Mouse (Mus musculus) duodenum, adult 2 months (tissue): Measurements from ENCODE around the gene Hspa1a. TPM values are rescaled to one million over a fixed set of nuclear protein-coding genes. Genes with fewer than 3 reads are reported as not detected.

Experiments used
- polyA plus RNA-seq: library from polyadenylated mRNA; depleted of rRNA; stranded (reverse); fragments of >200 nt; gene quantifications from 2 replicates; pipeline ENCODE4 v1.2.3, GENCODE M21; 2012; ENCODE audit warnings: low replicate concordance; rRNA removed

Gene Hspa1a
- polyA plus RNA-seq = 4.9 and 6.7 TPM in 2 replicates

GRCm38 (mm10) chr17:34972069-34972749 lies at the start of gene Hspa1a, which contains the start of gene Hspa1l:
Gene Hspa1a (minus strand): TSS chr17:34972156.
Gene Hspa1l (plus strand): TSS chr17:34972703.

GRCm38 (mm10) chr17:35016376-35016775 lies 44.4 kb upstream of the Hspa1a start, which contains the start of gene Vwa7:
Gene Vwa7 (plus strand): TSS chr17:35016579.

GRCm38 (mm10) chr17:35000717-35001451 lies 28.9 kb upstream of the Hspa1a start, which contains the start of gene Vars:
Gene Vars (plus strand): TSS chr17:35000987.

GRCm38 (mm10) chr17:34981690-34982180 lies 9.8 kb upstream of the Hspa1a start, which contains the start of gene Lsm2:
Gene Lsm2 (plus strand): TSS chr17:34981862.

GRCm38 (mm10) chr17:34969822-34970221 lies 2.1 kb downstream of the Hspa1a start, which contains the start of gene Gm20481:
Gene Gm20481 (plus strand): TSS chr17:34969912.

GRCm38 (mm10) chr17:34959130-34959778 lies 12.7 kb downstream of the Hspa1a start, which contains the start of gene Hspa1b:
Gene Hspa1b (minus strand): TSS chr17:34959238.

GRCm38 (mm10) chr17:34931061-34931734 lies 40.8 kb downstream of the Hspa1a start, which contains the start of gene Neu1:
Gene Neu1 (plus strand): TSS chr17:34931253.

Other genes starting within 250 kb of the Hspa1a start
- 13.4 and 20.2 TPM in 2 replicates for gene C4b, start 228.3 kb downstream of the Hspa1a start, polyA plus RNA-seq
- 4.3 and 8.4 TPM in 2 replicates for gene Cyp21a1, start 167.6 kb downstream of the Hspa1a start, polyA plus RNA-seq
- 55.2 and 59.8 TPM in 2 replicates for gene Stk19, start 135.2 kb downstream of the Hspa1a start, polyA plus RNA-seq
- gene Dxo, start 135.1 kb downstream of the Hspa1a start, polyA plus RNA-seq = 63.9 and 83.5 TPM in 2 replicates
- gene Skiv2l, start 121.9 kb downstream of the Hspa1a start, polyA plus RNA-seq = 66.9 and 74.8 TPM in 2 replicates
- 14.9 and 36.1 TPM in 2 replicates for gene Nelfe, start 121.8 kb downstream of the Hspa1a start, polyA plus RNA-seq
- gene Cfb, start 109.6 kb downstream of the Hspa1a start, polyA plus RNA-seq = 16.5 and 49.9 TPM in 2 replicates
- gene Zbtb12, start 92.7 kb downstream of the Hspa1a start, polyA plus RNA-seq = 6.2 and 6.7 TPM in 2 replicates
- gene Gm20547, start 90.1 kb downstream of the Hspa1a start, polyA plus RNA-seq = not detected in 2 replicates
- gene C2, start 73.9 kb downstream of the Hspa1a start, polyA plus RNA-seq = 5.1 and 6.8 TPM in 2 replicates
- 206 and 215 TPM in 2 replicates for gene Ehmt2, start 73.7 kb downstream of the Hspa1a start, polyA plus RNA-seq
- gene Slc44a4, start 57.7 kb downstream of the Hspa1a start, polyA plus RNA-seq = 74.7 and 81.1 TPM in 2 replicates
- gene Neu1, start 40.9 kb downstream of the Hspa1a start, polyA plus RNA-seq = 40.9 and 52.9 TPM in 2 replicates
- gene Hspa1b, start 12.9 kb downstream of the Hspa1a start, polyA plus RNA-seq = 5.4 and 9.5 TPM in 2 replicates
- gene Gm20481, start 2.2 kb downstream of the Hspa1a start, polyA plus RNA-seq = not detected in 2 replicates
- gene Hspa1l, start 547 bp upstream of the Hspa1a start, polyA plus RNA-seq = 0.15 and 0.22 TPM in 2 replicates
- 88.2 and 110 TPM in 2 replicates for gene Lsm2, start 9.7 kb upstream of the Hspa1a start, polyA plus RNA-seq
- 142 and 150 TPM in 2 replicates for gene Vars, start 28.8 kb upstream of the Hspa1a start, polyA plus RNA-seq
- gene Vwa7, start 44.4 kb upstream of the Hspa1a start, polyA plus RNA-seq = 1.6 and 2.0 TPM in 2 replicates
- 0.41 and 0.69 TPM in 2 replicates for gene Sapcd1, start 55.9 kb upstream of the Hspa1a start, polyA plus RNA-seq
- 2.0 and 5.6 TPM in 2 replicates for gene Msh5, start 74.6 kb upstream of the Hspa1a start, polyA plus RNA-seq
- gene Clic1, start 77.8 kb upstream of the Hspa1a start, polyA plus RNA-seq = 133 and 202 TPM in 2 replicates
- gene Ddah2, start 86.9 kb upstream of the Hspa1a start, polyA plus RNA-seq = 13.4 and 17.5 TPM in 2 replicates
- 0.85 and 7.5 TPM in 2 replicates for gene Ly6g6c, start 93.2 kb upstream of the Hspa1a start, polyA plus RNA-seq
- 0.18 and 0.55 TPM in 2 replicates for gene Mpig6b, start 94.0 kb upstream of the Hspa1a start, polyA plus RNA-seq
- gene Ly6g6e, start 104.7 kb upstream of the Hspa1a start, polyA plus RNA-seq = 0.15 and 29.8 TPM in 2 replicates
- 5.8 and 13.6 TPM in 2 replicates for gene Ly6g6d, start 105.9 kb upstream of the Hspa1a start, polyA plus RNA-seq
- 3.3 and 4.6 TPM in 2 replicates for gene Ly6g6f, start 113.5 kb upstream of the Hspa1a start, polyA plus RNA-seq
- 135 and 240 TPM in 2 replicates for gene Abhd16a, start 117.1 kb upstream of the Hspa1a start, polyA plus RNA-seq
- gene Ly6g5c, start 136.1 kb upstream of the Hspa1a start, polyA plus RNA-seq = not detected in 2 replicates
- gene Ly6g5b, start 143.3 kb upstream of the Hspa1a start, polyA plus RNA-seq = 1.7 TPM in 2 replicates
- gene Gpank1, start 149.3 kb upstream of the Hspa1a start, polyA plus RNA-seq = 15.1 and 26.1 TPM in 2 replicates
- 334 and 557 TPM in 2 replicates for gene Csnk2b, start 149.9 kb upstream of the Hspa1a start, polyA plus RNA-seq
- 21.5 and 30.6 TPM in 2 replicates for gene D17H6S53E, start 154.2 kb upstream of the Hspa1a start, polyA plus RNA-seq
- gene Apom, start 159.9 kb upstream of the Hspa1a start, polyA plus RNA-seq = 0.25 TPM in 2 replicates
- gene Bag6, start 163.0 kb upstream of the Hspa1a start, polyA plus RNA-seq = 179 and 180 TPM in 2 replicates
- 388 and 529 TPM in 2 replicates for gene Prrc2a, start 192.7 kb upstream of the Hspa1a start, polyA plus RNA-seq
- 0.76 TPM in 1 of 2 replicates, not detected in the other for gene Aif1, start 203.9 kb upstream of the Hspa1a start, polyA plus RNA-seq
- gene Lst1, start 216.3 kb upstream of the Hspa1a start, polyA plus RNA-seq = 6.5 and 24.6 TPM in 2 replicates
- 6.3 and 41.5 TPM in 2 replicates for gene Ltb, start 222.3 kb upstream of the Hspa1a start, polyA plus RNA-seq
- gene Tnf, start 229.9 kb upstream of the Hspa1a start, polyA plus RNA-seq = 1.5 and 1.8 TPM in 2 replicates
- gene Lta, start 233.2 kb upstream of the Hspa1a start, polyA plus RNA-seq = 0.70 and 1.1 TPM in 2 replicates
- not detected in 2 replicates for gene Gm16181, start 248.7 kb upstream of the Hspa1a start, polyA plus RNA-seq